Mouse (Mus musculus) megakaryocyte, embryonic 14.5 days (primary cell): ENCODE measurements around the gene Fblim1.

ENCODE experiments used
- FLI1 ChIP-seq: IDR thresholded peaks from 2 replicates; pipeline ENCODE4 v1.6.1; 2012; ENCODE audit warnings: low read length, inconsistent platforms, mixed read lengths
- GATA1 ChIP-seq: IDR thresholded peaks from 3 replicates; pipeline ENCODE4 v1.6.1; 2012; ENCODE audit warnings: mixed read lengths, low read length, inconsistent platforms, borderline replicate concordance

DNA sequence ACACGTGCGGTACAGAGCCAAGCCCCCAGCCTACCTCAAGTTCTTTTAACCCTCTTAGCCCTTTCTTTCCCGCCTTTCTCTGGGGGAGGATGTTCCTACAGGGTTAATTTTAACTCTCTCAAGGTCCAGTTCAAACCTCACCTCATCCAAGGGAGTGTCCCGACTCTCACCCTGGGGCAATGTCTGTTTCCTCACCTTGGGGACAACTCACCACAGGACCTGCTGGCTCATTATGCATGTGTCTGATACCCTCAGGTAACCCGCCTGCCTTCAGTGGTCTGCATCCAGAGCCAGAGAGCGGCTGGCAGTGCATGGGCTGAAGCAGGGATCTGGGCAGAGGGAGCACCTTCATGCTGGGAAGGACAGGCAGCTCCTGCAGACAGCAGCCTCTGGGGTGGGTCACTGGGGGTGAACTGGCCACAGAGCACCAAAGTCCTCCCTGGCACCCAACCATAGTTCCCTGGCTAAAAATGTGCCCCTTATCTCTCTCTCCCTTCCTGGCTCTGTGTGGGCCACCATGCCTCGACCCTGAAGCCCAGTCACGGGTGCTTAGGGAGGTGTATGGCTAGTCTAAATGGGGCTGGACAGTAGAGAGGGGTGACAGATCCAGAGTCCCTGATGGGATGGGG is 9.1 kb downstream of the Fblim1 start:
- no peak for TF ChIP-seq GATA1
- TF ChIP-seq FLI1, result no peak
